Mouse (Mus musculus): Measurements from ENCODE around the gene Fam184b.

DNA sequence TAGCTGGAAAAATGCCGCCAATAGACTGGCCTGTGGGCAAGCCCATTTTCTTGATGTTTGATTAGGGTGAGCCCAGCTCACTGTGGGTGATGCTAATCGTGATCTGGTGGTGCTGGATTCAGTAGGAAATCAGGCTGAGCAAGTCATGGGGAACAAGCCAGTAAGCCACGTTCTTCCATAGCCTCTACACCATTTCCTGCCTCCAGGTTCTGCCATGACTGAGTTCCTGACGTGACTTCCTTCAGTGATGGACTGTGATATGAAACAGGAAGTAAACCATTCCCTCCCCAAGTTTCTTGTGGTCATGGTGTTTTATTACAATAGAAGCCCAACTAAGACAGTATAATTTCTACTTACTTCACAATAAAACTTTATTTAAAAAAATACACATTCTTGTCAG is 38.2 kb upstream of the Fam184b start:
- TF ChIP-seq POLR2A (IDR thresholded peaks at IDR 0.05; ENCODE audit: insufficient read depth, low read depth, low read length) (no peak), EP300 (IDR thresholded peaks at IDR 0.05; ENCODE audit: insufficient read depth, low read depth, low read length) (no peak), CTCF (IDR thresholded peaks at IDR 0.05) (no peak)
